Mouse (Mus musculus): ENCODE measurements around the gene Gm8369.

- TF ChIP-seq GATA1 (IDR thresholded peaks at IDR 0.05; ENCODE audit: low read length): no peak
- no peak for TF ChIP-seq TAL1 (IDR thresholded peaks at IDR 0.05; ENCODE audit: low read length)
Measured at GRCm38 (mm10) chr19:11443338-11443737, 42.4 kb upstream of the Gm8369 start, which contains the start of gene Ms4a4b.
